Mouse (Mus musculus) right cerebral cortex, postnatal 25 days (tissue): Measurements from ENCODE around the gene Btbd11.
"Not testable (repeated sequence)": the region's sequence is repeated elsewhere in the genome, so short reads cannot be mapped to it uniquely, and the experiment has no call there.

Experiments
- DNase-seq: peaks from one replicate; pipeline ENCODE4 v3.0.0; 2022

Btbd11 gene

DNA sequence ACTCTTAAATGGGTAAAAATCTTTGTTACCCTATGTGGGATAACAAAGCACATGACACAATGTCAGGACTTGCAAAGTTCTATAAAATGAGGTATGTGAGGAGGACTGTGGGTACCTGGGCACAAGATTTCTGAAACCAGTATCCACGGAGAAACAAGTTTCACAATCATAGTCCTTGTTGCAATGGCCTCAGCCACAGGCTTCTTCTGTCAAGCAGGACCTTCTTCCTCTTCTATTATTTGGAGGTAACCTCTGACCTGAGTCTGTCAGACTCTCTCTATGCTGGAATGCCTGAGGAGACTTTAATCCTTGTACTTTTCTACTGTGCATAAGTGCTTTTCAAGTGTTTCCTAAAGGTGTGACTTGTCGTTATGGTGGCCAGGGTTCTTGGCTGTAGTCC, 307.8 kb downstream of the Btbd11 start:
- not testable (repeated sequence) for DNase-seq

DNA sequence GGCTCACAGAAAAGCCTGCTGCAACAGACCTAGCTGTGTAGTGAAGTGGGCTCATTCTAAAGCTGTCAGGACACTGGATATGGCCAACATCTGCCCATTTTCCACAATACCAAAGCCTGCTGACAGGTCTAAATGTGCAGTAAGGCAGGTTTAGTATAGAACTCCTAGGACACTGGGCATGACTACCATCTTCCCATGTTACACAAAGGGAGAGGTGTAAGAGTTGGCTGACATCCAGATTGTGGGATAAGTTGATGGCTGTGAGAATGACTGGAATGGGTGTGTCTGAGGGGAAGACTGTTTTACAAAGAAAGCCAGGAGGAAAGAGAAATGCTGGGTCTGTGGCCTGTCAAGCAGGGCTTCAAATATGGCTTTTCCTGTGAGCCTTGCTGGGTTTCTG, 313.1 kb downstream of the Btbd11 start:
- no peak for DNase-seq

DNA sequence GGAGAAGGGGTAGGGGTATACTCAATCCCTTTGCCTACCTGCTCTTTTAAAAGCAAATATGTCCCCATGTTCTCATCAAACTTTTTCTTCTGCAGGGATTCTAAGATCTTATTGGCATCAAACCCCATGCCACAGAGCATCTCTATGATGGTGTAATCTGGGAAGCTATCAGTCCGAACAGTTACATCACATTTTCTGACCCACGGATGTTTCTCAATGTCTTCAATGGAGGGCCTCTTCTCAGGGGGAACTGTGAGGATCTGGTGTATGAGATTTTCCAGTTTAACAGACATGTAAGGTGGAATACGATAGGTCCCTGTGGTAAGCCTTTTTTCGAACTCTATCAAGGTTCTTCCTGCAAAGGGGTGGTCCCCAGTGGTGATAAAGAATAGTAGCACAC, 323.2 kb downstream of the Btbd11 start:
- not testable (repeated sequence) for DNase-seq
